Mouse (Mus musculus): ENCODE results near the gene BC048562. TPM values are rescaled to one million over a fixed set of nuclear protein-coding genes. Genes with fewer than 3 reads are reported as not detected.

The BC048562 gene
- total RNA-seq (2015; ENCODE audit: low replicate concordance) (not detected in 2 replicates), total RNA-seq (2017; ENCODE audit: low replicate concordance) (not detected in 2 replicates)

- no peak for ATAC-seq (replicated peaks; ENCODE audit: low FRiP score, poor library complexity, severe bottlenecking)
These were observed at the start of gene BC048562 for GRCm38 (mm10) chr9:108436182-108436581. Gene BC048562, plus strand, starts transcription at chr9:108436482.

GRCm38 (mm10) chr9:108386816-108387215 lies 49.5 kb upstream of the BC048562 start:
- ATAC-seq (replicated peaks; ENCODE audit: low FRiP score, poor library complexity, severe bottlenecking), result no peak

DNA sequence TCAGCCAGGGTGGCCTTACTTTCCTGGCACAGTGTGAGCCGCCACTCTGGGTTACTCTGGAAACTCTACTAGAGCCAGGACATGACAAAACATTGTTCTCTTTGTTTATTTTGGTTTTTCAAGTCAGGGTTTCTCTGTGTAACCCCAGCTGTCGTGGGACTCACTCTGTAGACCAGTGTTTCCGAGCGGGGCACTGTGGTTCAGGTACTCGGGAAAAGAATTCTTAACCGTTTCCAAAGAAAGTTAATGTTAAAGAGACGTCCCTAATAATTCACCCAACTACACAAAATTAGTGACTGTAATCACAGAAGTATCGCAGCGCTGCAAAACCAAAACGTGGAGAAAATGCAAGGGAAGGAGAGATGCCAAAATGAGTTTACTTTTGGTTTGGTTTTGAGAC lies 47.7 kb upstream of the BC048562 start:
- no peak for ATAC-seq (replicated peaks; ENCODE audit: low FRiP score, poor library complexity, severe bottlenecking)

DNA sequence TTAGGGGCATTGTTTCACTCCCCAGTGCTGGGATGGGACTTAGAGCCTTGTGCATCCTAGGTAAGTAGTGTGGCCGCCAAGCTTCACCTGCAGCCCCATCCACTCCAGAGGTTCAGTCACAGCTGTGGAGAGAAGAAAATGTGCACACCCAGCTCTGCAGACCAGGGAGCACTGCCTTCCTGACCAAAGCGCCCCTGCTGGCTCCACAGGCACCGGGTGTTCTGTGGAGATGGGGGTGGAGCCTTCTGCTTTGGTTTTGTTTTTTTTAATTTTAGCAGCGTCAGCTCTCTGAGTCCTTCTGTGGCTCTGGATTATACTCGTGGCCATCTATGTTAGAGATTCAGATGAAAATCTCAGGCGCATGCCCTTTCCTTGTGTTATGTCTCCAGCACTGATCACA lies 47.1 kb upstream of the BC048562 start:
- ATAC-seq (replicated peaks; ENCODE audit: low FRiP score, poor library complexity, severe bottlenecking), result no peak

- no peak for ATAC-seq (replicated peaks; ENCODE audit: low FRiP score, poor library complexity, severe bottlenecking)
These were observed 43.6 kb upstream of the BC048562 start, which contains the start of gene 1700102P08Rik for GRCm38 (mm10) chr9:108392676-108393075. Gene 1700102P08Rik, plus strand, starts transcription at chr9:108392805.

- ATAC-seq (replicated peaks; ENCODE audit: low FRiP score, poor library complexity, severe bottlenecking), result no peak
These were observed 42.1 kb upstream of the BC048562 start for GRCm38 (mm10) chr9:108394191-108394590.

GRCm38 (mm10) chr9:108395427-108395826 lies 40.9 kb upstream of the BC048562 start:
- no peak for ATAC-seq (replicated peaks; ENCODE audit: low FRiP score, poor library complexity, severe bottlenecking)

- ATAC-seq (replicated peaks; ENCODE audit: low FRiP score, poor library complexity, severe bottlenecking), result no peak
These were observed 38.0 kb upstream of the BC048562 start for GRCm38 (mm10) chr9:108398324-108398723.

DNA sequence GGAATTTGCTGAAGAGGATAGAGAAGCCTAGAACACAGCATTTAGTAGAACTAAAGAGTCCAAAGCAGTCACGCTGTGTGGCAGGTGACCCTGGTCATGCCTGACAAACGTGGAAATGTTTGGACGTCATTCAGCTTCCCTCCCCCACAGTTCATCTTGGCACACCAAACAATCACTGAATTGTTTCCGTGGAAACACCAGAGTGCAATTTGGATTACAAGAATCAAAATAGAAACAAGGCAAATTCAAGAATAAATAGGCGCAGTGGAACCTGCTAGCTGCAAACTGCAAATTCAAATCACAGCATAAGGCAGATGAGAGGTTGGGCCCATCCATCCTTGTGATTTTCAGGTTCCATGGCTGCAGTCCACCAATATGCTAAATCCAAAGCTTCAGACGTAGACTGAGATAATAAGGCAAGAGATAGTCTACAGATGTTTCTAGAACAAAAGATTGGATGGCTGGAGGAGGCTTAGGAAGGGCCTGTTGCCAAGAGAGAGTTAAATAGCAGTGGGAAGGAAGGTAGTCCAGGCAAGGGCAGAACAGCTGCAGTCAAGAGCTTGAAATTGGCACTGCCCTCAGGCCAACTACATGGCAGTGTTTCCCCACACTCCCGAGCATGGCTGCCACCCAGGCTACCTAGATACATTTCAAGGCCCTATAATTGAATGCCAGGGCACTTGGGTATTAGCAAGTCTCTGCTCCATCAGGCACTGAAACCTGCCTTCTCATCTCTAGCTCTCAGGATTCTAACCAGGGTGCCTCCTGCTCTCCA lies 34.9 kb upstream of the BC048562 start:
- ATAC-seq (replicated peaks; ENCODE audit: low FRiP score, poor library complexity, severe bottlenecking), result no peak

GRCm38 (mm10) chr9:108403081-108403480 lies 33.2 kb upstream of the BC048562 start:
- no peak for ATAC-seq (replicated peaks; ENCODE audit: low FRiP score, poor library complexity, severe bottlenecking)

GRCm38 (mm10) chr9:108404451-108404850 lies 31.8 kb upstream of the BC048562 start:
- ATAC-seq (replicated peaks; ENCODE audit: low FRiP score, poor library complexity, severe bottlenecking), result no peak

- no peak for ATAC-seq (replicated peaks; ENCODE audit: low FRiP score, poor library complexity, severe bottlenecking)
These were observed 26.7 kb upstream of the BC048562 start for GRCm38 (mm10) chr9:108409535-108409934.

DNA sequence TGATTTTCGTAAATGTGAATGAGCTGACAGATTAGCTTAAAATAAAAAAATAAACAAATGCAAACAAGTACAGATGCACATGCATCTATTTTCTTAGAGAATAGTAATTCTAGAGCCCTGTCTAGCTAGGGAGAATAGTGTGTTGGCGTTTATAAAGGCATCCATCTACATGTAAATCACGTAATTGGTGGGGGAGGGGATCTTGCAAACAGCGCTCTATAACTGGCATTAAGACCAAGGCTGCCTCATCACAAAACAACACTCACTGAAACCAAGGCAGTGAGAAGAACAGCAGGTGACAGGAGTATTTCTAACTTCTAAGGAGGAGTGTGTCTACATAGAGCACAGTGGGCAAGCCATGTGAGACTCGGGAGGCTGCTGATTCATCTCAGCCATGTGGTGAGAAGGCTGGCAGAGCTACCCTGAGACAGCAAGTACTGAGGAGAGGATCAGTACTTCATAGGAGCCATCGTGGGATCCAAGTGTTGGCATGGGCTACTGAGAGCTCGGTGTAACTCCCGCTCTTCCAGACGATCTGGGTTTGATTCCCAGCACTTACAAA lies 24.8 kb upstream of the BC048562 start:
- ATAC-seq (replicated peaks; ENCODE audit: low FRiP score, poor library complexity, severe bottlenecking), result no peak

GRCm38 (mm10) chr9:108412221-108412620 lies 24.1 kb upstream of the BC048562 start:
- no peak for ATAC-seq (replicated peaks; ENCODE audit: low FRiP score, poor library complexity, severe bottlenecking)

GRCm38 (mm10) chr9:108428384-108428783 lies 7.9 kb upstream of the BC048562 start, which contains the start of gene Ccdc36:
Gene Ccdc36, minus strand, starts transcription at chr9:108428484.
- ATAC-seq (replicated peaks; ENCODE audit: low FRiP score, poor library complexity, severe bottlenecking), result no peak

DNA sequence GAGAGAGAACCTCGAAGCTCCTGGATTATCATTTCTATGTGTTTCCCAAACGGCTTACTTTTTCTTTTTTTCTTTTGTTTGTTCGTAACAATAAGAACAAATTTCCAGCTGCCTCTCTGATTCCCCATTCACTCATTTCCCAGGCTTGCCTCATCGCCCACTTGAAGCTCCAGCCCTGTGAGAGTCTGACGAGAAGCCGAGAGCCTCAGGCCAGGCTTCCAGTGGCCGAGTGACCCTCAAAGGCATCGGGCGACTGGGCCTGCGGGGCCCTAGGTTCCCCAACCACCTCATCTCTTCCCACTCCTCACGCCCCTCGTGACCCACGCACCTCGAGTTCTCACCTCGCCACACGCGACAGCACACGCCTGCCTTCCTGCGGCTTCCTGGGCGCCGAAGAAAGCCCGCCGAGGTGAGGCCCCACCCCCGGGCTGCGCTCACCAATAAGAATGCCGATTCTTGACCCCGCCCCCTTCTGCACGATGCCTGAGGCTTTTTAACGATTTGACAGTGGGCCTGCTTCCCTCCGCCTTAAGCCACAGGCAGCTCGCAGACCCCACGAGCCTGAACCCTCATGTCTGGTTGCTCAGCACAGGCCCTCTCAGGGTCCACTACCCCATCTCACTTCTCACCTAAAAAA lies 4.7 kb upstream of the BC048562 start:
- peak; percentile 82 for ATAC-seq (replicated peaks; ENCODE audit: low FRiP score, poor library complexity, severe bottlenecking)

- no peak for ATAC-seq (replicated peaks; ENCODE audit: low FRiP score, poor library complexity, severe bottlenecking)
These were observed 2.9 kb downstream of the BC048562 start for GRCm38 (mm10) chr9:108439176-108439575.

GRCm38 (mm10) chr9:108440485-108440884 lies 4.2 kb downstream of the BC048562 start:
- no peak for ATAC-seq (replicated peaks; ENCODE audit: low FRiP score, poor library complexity, severe bottlenecking)

DNA sequence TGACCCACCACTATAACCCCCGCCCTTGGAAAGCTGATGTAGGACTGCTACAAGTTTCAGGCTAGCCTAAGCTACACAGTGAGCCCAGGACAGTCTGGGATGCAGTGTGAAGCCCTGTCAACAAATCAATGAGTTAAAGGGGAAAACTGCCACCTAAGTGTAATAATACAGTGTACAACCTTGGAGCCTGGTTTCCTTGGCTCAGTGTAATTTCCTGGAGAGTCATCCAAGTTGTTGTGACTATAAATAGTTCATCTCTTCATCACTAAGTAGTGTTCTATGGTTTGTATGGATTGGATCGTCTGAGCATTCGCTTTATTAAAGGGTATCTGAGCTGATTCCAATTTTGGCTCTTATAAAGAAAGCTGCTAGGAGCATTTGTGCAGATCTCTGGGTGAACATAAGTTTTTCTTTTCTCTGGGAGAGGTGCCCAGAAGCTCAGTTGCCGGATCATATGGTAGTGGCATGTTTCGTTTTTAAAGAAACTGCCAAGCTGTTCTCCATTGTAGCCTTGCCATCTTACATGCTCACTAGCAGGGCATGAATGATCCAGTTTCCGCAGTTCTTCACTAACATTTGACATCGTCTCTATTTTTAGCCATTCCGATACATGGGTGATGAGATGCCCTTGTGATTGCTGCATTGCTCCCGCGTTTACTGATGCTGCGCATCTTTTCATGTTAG lies 5.1 kb downstream of the BC048562 start:
- no peak for ATAC-seq (replicated peaks; ENCODE audit: low FRiP score, poor library complexity, severe bottlenecking)

DNA sequence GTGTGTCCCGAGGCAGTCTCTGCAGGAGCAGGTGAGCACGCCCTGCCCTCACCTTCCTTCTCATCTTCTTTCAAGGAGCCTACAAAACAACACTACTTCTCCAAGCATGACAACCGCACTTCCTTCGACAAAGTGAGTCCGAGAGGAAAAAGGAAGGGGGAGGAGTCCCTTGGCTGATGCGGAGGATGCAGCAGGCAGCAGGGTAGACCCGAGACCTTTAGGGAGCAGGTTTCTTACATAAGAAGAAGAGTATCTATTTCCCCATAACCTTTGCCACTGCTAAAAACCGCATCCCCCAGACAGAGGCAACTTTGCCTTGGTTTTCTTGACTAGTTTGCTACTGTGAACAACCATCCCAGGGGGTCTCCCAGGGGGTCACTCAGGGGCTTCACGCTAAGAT lies 8.8 kb downstream of the BC048562 start:
- ATAC-seq (replicated peaks; ENCODE audit: low FRiP score, poor library complexity, severe bottlenecking), result no peak

Data from erythroid progenitor cell, adult 5-6 weeks (primary cell).